Mouse (Mus musculus): ENCODE measurements around the gene Tpd52l1. TPM values are rescaled to one million over a fixed set of nuclear protein-coding genes. Genes with fewer than 3 reads are reported as not detected.

Tpd52l1 gene
- total RNA-seq, 2 experiments from 2014 or later: 32.0 to 32.9 TPM

- no peak for DNase-seq (ENCODE audit: low spot score in 2 of 2)
- Histone ChIP-seq H3K4me3 (no peak overlapping the region), H3K27ac (no peak overlapping the region)
- TF ChIP-seq CTCF (conservative IDR thresholded peaks at IDR 0.05): no peak
These were observed 116.3 kb downstream of the Tpd52l1 start for GRCm38 (mm10) chr10:31329436-31329835.

GRCm38 (mm10) chr10:31318491-31318890, 127.3 kb downstream of the Tpd52l1 start:
- no peak overlapping the region for H3K4me3 ChIP-seq
- TF ChIP-seq CTCF (conservative IDR thresholded peaks at IDR 0.05): no peak
- no peak for DNase-seq (ENCODE audit: low spot score in 2 of 2)

GRCm38 (mm10) chr10:31312865-31313848, 132.6 kb downstream of the Tpd52l1 start, which contains the start of gene Hddc2:
Gene Hddc2 (plus strand): TSS chr10:31313383.
- peak within 1 kb of the TSS; percentile 91 for H3K27ac ChIP-seq
- DNase-seq (ENCODE audit: low spot score in 2 of 2): peak; percentile 58 to 59
- H3K4me3 ChIP-seq: peak within 1 kb of the TSS; percentile 62
- TF ChIP-seq CTCF (conservative IDR thresholded peaks at IDR 0.05): 0 out of 2 replicates have a peak, but pooled peaks have one; percentile 3

More at GRCm38 (mm10) chr10:31318491-31318890, 127.3 kb downstream of the Tpd52l1 start:
- H3K27ac ChIP-seq: no peak overlapping the region

- H3K4me3 ChIP-seq: no peak overlapping the region
- DNase-seq (ENCODE audit: low spot score in 2 of 2): no peak
- TF ChIP-seq CTCF (conservative IDR thresholded peaks at IDR 0.05): no peak
These were observed 138.6 kb downstream of the Tpd52l1 start for GRCm38 (mm10) chr10:31307024-31307598.

GRCm38 (mm10) chr10:31303446-31303845, 142.3 kb downstream of the Tpd52l1 start:
- no peak overlapping the region for H3K4me3 ChIP-seq
- DNase-seq (ENCODE audit: low spot score in 2 of 2): no peak
- no peak for TF ChIP-seq CTCF (conservative IDR thresholded peaks at IDR 0.05)
- no peak overlapping the region for H3K27ac ChIP-seq

More at GRCm38 (mm10) chr10:31307024-31307598, 138.6 kb downstream of the Tpd52l1 start:
- no peak overlapping the region for H3K27ac ChIP-seq

GRCm38 (mm10) chr10:31300292-31300691, 145.5 kb downstream of the Tpd52l1 start:
- Histone ChIP-seq H3K27ac (no peak overlapping the region), H3K4me3 (no peak overlapping the region)
- no peak for TF ChIP-seq CTCF (conservative IDR thresholded peaks at IDR 0.05)
- no peak for DNase-seq (ENCODE audit: low spot score in 2 of 2)

- peak; percentile 94 for TF ChIP-seq CTCF (conservative IDR thresholded peaks at IDR 0.05)
- H3K4me3 ChIP-seq: no peak overlapping the region
- DNase-seq (ENCODE audit: low spot score in 2 of 2): peak; percentile 64 to 78
- no peak overlapping the region for H3K27ac ChIP-seq
These were observed 146.7 kb downstream of the Tpd52l1 start for GRCm38 (mm10) chr10:31298921-31299574.

GRCm38 (mm10) chr10:31298263-31298662, 147.5 kb downstream of the Tpd52l1 start:
- 0 out of 2 replicates have a peak, but pooled peaks have one; percentile 6 for TF ChIP-seq CTCF (conservative IDR thresholded peaks at IDR 0.05)

GRCm38 (mm10) chr10:31297106-31297505, 148.7 kb downstream of the Tpd52l1 start:
- no peak for TF ChIP-seq CTCF (conservative IDR thresholded peaks at IDR 0.05)
- H3K27ac ChIP-seq: no peak overlapping the region
- no peak for DNase-seq (ENCODE audit: low spot score in 2 of 2)
- no peak overlapping the region for H3K4me3 ChIP-seq

More at GRCm38 (mm10) chr10:31298263-31298662, 147.5 kb downstream of the Tpd52l1 start:
- no peak for DNase-seq (ENCODE audit: low spot score in 2 of 2)
- Histone ChIP-seq H3K4me3 (no peak overlapping the region), H3K27ac (no peak overlapping the region)

- DNase-seq (ENCODE audit: low spot score in 2 of 2): no peak
- Histone ChIP-seq H3K4me3 (no peak overlapping the region), H3K27ac (no peak overlapping the region)
- TF ChIP-seq CTCF (conservative IDR thresholded peaks at IDR 0.05): no peak
These were observed 149.3 kb downstream of the Tpd52l1 start for GRCm38 (mm10) chr10:31296458-31296857.

GRCm38 (mm10) chr10:31295705-31296104, 150.1 kb downstream of the Tpd52l1 start:
- DNase-seq (ENCODE audit: low spot score in 2 of 2): peak; percentile 5 to 13
- Histone ChIP-seq H3K4me3 (no peak overlapping the region), H3K27ac (no peak overlapping the region)
- TF ChIP-seq CTCF (conservative IDR thresholded peaks at IDR 0.05): no peak

- TF ChIP-seq CTCF (conservative IDR thresholded peaks at IDR 0.05): no peak
- no peak for DNase-seq (ENCODE audit: low spot score in 2 of 2)
- no peak overlapping the region for H3K4me3 ChIP-seq
- H3K27ac ChIP-seq: no peak overlapping the region
These were observed 156.9 kb downstream of the Tpd52l1 start for GRCm38 (mm10) chr10:31288697-31289390.

Data from layer of hippocampus, adult 2 months (tissue).